Mouse (Mus musculus) embryonic facial prominence, embryonic 12.5 days (tissue): ENCODE data around the gene Cadm4. TPM values are rescaled to one million over a fixed set of nuclear protein-coding genes. Genes with fewer than 3 reads are reported as not detected.

Experiments used
- ATAC-seq: fragments of 200-750 bp; cut with Nextera tagmentation; 2 replicates; pipeline ENCODE4 v1.8.0; 2017; ENCODE audit not compliant: insufficient number of reproducible peaks, insufficient read depth, low FRiP score, low TSS enrichment
- H3K27ac ChIP-seq: fragments of 300-500 bp; sonication (generic); 2 replicates; pipeline ENCODE4 v1.5.1; 2016; ENCODE audit warnings: mild to moderate bottlenecking
- H3K27me3 ChIP-seq: fragments of 300-500 bp; sonication (generic); 2 replicates; pipeline ENCODE4 v1.6.1; 2016; ENCODE audit warnings: mild to moderate bottlenecking, moderate library complexity
- H3K36me3 ChIP-seq: fragments of 300-500 bp; sonication (generic); 2 replicates; pipeline ENCODE4 v1.6.1; 2016; ENCODE audit warnings: mild to moderate bottlenecking
- H3K4me1 ChIP-seq: fragments of 300-500 bp; sonication (generic); 2 replicates; pipeline ENCODE4 v1.6.1; 2016
- H3K4me2 ChIP-seq: fragments of 300-500 bp; sonication (generic); replicated peaks from 2 replicates; pipeline ENCODE4 v1.6.1; 2016; ENCODE audit warnings: mild to moderate bottlenecking, moderate library complexity
- H3K4me3 ChIP-seq: fragments of 300-500 bp; sonication (generic); 2 replicates; pipeline ENCODE4 v1.5.1; 2016; ENCODE audit warnings: mild to moderate bottlenecking
- H3K9ac ChIP-seq: fragments of 300-500 bp; sonication (generic); 2 replicates; pipeline ENCODE4 v1.6.1; 2016; ENCODE audit warnings: mild to moderate bottlenecking, moderate library complexity
- H3K9me3 ChIP-seq: fragments of 300-500 bp; sonication (generic); 2 replicates; pipeline ENCODE4 v1.6.1; 2016; ENCODE audit warnings: mild to moderate bottlenecking, moderate library complexity
- WGBS: fragments of 180-500 bp; shearing (Covaris S2); methylation state at CpG from one replicate; pipeline ENCODE4 v1.1.7; 2016; 5-methylcytosine and 5-hydroxymethylcytosine counted together
- polyA plus RNA-seq: library from polyadenylated mRNA; unstranded; fragments of >200 nt; fragmentation: Nextera tagmentation; extraction: Ambion mirVana; gene quantifications from 2 replicates; pipeline ENCODE4 v1.2.1, GENCODE M21; 2016

The Cadm4 gene
- polyA plus RNA-seq, 1 experiment from 2014 or later: 7.6 TPM

DNA sequence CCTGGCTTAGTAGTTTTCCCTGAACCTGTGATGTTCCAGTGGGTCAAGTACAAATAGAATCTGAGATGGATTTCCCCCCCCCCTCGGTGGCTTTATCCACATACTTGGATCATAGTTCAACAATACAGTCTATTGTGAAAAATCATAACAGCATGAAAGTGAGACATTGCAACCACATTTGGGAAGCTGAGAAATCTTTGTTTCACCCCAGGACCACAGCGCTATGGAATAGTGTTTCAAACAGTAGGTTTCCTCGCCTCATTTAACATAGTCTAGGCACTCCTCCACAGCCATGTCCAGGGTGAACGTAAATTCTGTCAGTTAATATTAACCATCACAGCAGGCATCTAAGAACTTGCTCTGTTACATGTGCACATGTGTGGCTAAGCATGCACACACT lies 55.3 kb downstream of the Cadm4 start:
- Histone ChIP-seq H3K9ac (no peak overlapping the region), H3K4me3 (no peak overlapping the region), H3K27ac (no peak overlapping the region), H3K27me3 (peaks cover 12% of the 10 kb centered on the region), H3K4me1 (peaks cover 18% of the 10 kb centered on the region), H3K36me3 (peaks cover 34% of the 10 kb centered on the region), H3K4me2 (no peak overlapping the region), H3K9me3 (0 out of 2 replicates have a peak, but pooled peaks cover 5% of the 10 kb centered on the region)
- 79% methylated on average over 4 of the region's 4 CpGs for WGBS
- ATAC-seq: no peak

GRCm38 (mm10) chr7:24537591-24537990 lies 55.8 kb downstream of the Cadm4 start:
- H3K9ac ChIP-seq: no peak overlapping the region
- H3K4me1 ChIP-seq: peaks cover 13% of the 10 kb centered on the region
- 86% methylated on average over 5 of the region's 5 CpGs for WGBS
- 0 out of 2 replicates have a peak, but pooled peaks cover 5% of the 10 kb centered on the region for H3K9me3 ChIP-seq
- H3K27ac ChIP-seq: no peak overlapping the region
- H3K36me3 ChIP-seq: peaks cover 34% of the 10 kb centered on the region
- H3K27me3 ChIP-seq: peaks cover 12% of the 10 kb centered on the region
- ATAC-seq: no peak
- H3K4me2 ChIP-seq: no peak overlapping the region
- no peak overlapping the region for H3K4me3 ChIP-seq

- WGBS: 51% methylated on average over 5 of the region's 5 CpGs
- no peak overlapping the region for H3K27ac ChIP-seq
- ATAC-seq: no peak
- no peak overlapping the region for H3K4me3 ChIP-seq
- peaks cover 32% of the 10 kb centered on the region for H3K36me3 ChIP-seq
- H3K9ac ChIP-seq: no peak overlapping the region
- peaks cover 11% of the 10 kb centered on the region for H3K27me3 ChIP-seq
- no peak overlapping the region for H3K4me2 ChIP-seq
- 0 out of 2 replicates have a peak, but pooled peaks cover 5% of the 10 kb centered on the region for H3K9me3 ChIP-seq
- peaks cover 12% of the 10 kb centered on the region for H3K4me1 ChIP-seq
These were observed 56.3 kb downstream of the Cadm4 start for GRCm38 (mm10) chr7:24538154-24538553.

- peaks cover 27% of the 10 kb centered on the region for H3K36me3 ChIP-seq
- no peak overlapping the region for H3K4me3 ChIP-seq
- H3K27me3 ChIP-seq: peaks cover 6% of the 10 kb centered on the region
- ATAC-seq: no peak
- H3K27ac ChIP-seq: no peak overlapping the region
- H3K9me3 ChIP-seq: 0 out of 2 replicates have a peak, but pooled peaks cover 5% of the 10 kb centered on the region
- peaks cover 6% of the 10 kb centered on the region for H3K4me1 ChIP-seq
- no peak overlapping the region for H3K4me2 ChIP-seq
- no peak overlapping the region for H3K9ac ChIP-seq
- WGBS: 78% methylated on average over 5 of the region's 5 CpGs
These were observed 56.9 kb downstream of the Cadm4 start for GRCm38 (mm10) chr7:24538701-24539100.

DNA sequence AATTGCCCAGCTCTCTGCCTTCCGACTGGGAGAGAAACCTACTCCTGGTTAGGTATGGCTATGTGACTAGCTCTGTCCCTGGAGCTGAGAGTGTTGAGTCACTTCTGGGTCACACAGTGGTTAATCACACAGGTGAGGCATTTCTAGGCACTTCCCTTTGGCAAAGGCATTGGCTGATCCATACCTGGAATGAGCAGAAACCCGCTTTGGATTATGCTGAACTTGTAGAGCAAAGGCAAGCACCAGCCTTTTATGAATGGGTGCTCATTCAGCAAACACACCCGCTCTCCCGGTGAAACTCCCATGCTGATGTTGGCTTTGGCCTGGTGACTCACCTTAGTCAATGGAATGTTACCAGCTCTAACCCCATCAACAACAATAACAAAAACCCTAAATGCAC lies 57.9 kb downstream of the Cadm4 start:
- Histone ChIP-seq H3K4me3 (no peak overlapping the region), H3K4me2 (no peak overlapping the region), H3K36me3 (peaks cover 18% of the 10 kb centered on the region), H3K4me1 (no peaks in the 10 kb centered on the region), H3K27ac (no peak overlapping the region), H3K9ac (no peak overlapping the region), H3K9me3 (0 out of 2 replicates have a peak, but pooled peaks cover 5% of the 10 kb centered on the region), H3K27me3 (no peaks in the 10 kb centered on the region)
- 93% methylated on average over 4 of the region's 4 CpGs for WGBS
- ATAC-seq: no peak

DNA sequence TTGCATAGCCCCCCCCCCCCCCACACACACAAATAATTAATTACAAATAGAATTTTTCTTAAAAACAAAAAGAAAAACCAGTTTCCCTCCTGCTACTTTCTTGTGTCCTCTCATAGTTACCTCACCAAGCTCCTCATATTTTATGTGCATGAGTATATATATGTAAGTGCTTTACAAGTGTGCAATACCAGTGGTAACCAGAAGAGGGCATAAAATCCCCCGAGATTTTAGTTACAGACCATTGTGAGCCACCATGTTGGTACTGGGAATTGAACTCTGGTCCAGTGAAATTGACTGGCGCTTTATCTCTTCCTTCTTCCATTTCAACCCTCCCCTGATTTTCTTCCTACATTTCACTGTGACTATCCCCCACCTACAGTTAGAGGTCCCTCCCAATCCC lies 62.7 kb downstream of the Cadm4 start:
- ATAC-seq: no peak
- Histone ChIP-seq H3K4me3 (no peak overlapping the region), H3K27ac (no peak overlapping the region), H3K4me1 (peaks cover 11% of the 10 kb centered on the region), H3K27me3 (no peaks in the 10 kb centered on the region), H3K36me3 (peaks cover 15% of the 10 kb centered on the region), H3K9me3 (no peaks in the 10 kb centered on the region), H3K9ac (no peak overlapping the region), H3K4me2 (no peak overlapping the region)
- 75% methylated on average over 2 of the region's 2 CpGs for WGBS

- 34% methylated on average over 13 of the region's 13 CpGs for WGBS
- Histone ChIP-seq H3K27me3 (no peaks in the 10 kb centered on the region), H3K36me3 (peaks cover 30% of the 10 kb centered on the region), H3K9ac (peak within 1 kb of the TSS; percentile 72), H3K27ac (peak within 1 kb of the TSS; percentile 80), H3K4me1 (peaks cover 11% of the 10 kb centered on the region), H3K4me3 (peak within 1 kb of the TSS; percentile 80), H3K9me3 (no peaks in the 10 kb centered on the region), H3K4me2 (peak within 1 kb of the TSS; percentile 83)
- ATAC-seq: no peak
These were observed 64.3 kb downstream of the Cadm4 start, which contains the start of the genes Pinlyp and Xrcc1 for GRCm38 (mm10) chr7:24546068-24546614. Gene Pinlyp, minus strand, starts transcription at chr7:24546118. Gene Xrcc1, plus strand, starts transcription at chr7:24546289.

GRCm38 (mm10) chr7:24546634-24547389 lies 65.0 kb downstream of the Cadm4 start:
- Histone ChIP-seq H3K27ac (peak overlapping the region; percentile 80), H3K4me2 (peak overlapping the region; percentile 83), H3K27me3 (no peaks in the 10 kb centered on the region), H3K9ac (peak overlapping the region; percentile 72), H3K36me3 (peaks cover 34% of the 10 kb centered on the region), H3K9me3 (no peaks in the 10 kb centered on the region), H3K4me3 (peak overlapping the region; percentile 80), H3K4me1 (peaks cover 11% of the 10 kb centered on the region)
- ATAC-seq: peak; percentile 97
- WGBS: 1% methylated on average over 57 of the region's 57 CpGs

- no peak for ATAC-seq
- H3K4me3 ChIP-seq: peak overlapping the region; percentile 80
- WGBS: 31% methylated on average over 13 of the region's 13 CpGs
- H3K36me3 ChIP-seq: peaks cover 42% of the 10 kb centered on the region
- H3K4me2 ChIP-seq: peak overlapping the region; percentile 83
- peak overlapping the region; percentile 72 for H3K9ac ChIP-seq
- no peaks in the 10 kb centered on the region for H3K9me3 ChIP-seq
- peak overlapping the region; percentile 70; the same call in 1 of the 2 replicates for H3K27ac ChIP-seq
- H3K27me3 ChIP-seq: no peaks in the 10 kb centered on the region
- peaks cover 11% of the 10 kb centered on the region for H3K4me1 ChIP-seq
These were observed 65.8 kb downstream of the Cadm4 start for GRCm38 (mm10) chr7:24547534-24548036.

GRCm38 (mm10) chr7:24551985-24552759 lies 70.3 kb downstream of the Cadm4 start:
- Histone ChIP-seq H3K9ac (no peak overlapping the region), H3K4me3 (no peak overlapping the region), H3K4me1 (peaks cover 6% of the 10 kb centered on the region), H3K27me3 (no peaks in the 10 kb centered on the region), H3K4me2 (no peak overlapping the region), H3K27ac (no peak overlapping the region), H3K36me3 (peaks cover 75% of the 10 kb centered on the region), H3K9me3 (no peaks in the 10 kb centered on the region)
- no peak for ATAC-seq
- 89% methylated on average over 12 of the region's 12 CpGs for WGBS
